Mouse (Mus musculus) kidney, adult 11 months (tissue): ENCODE data around the gene Gm37240.

Source experiments
- DNase-seq: peaks from one replicate; pipeline ENCODE4 v3.0.0; 2022

Gene Gm37240

DNA sequence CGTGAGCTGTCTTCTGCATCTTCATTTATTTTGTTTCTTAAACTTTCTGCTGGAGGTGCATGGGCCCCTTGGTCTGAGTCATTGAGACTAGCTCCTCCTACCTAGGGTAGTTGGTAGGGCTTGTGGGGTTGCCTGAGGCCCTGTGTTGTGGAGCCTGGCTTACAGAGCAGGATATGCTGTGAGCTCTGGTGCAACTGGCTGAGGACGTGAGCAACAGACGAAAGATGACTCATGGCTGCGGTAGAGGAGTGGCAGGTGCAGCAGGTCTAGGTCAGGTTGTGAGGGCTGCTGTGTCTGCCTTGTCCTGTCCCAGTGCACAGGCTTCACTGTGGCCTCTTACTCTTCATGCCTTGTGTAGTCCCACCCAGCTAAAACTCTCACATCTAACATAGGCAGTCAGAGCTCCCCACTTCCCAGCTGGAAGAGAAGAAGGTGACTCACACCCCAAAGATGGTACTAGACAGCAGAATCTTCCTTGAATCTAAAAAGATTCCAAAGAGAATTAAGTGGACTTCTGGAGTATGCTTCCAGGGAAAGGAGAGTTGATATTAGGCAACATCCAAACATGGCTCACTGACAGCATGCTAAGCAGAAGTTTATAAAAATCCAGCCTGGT is 257.3 kb downstream of the Gm37240 start:
- DNase-seq: no peak

- DNase-seq: no peak
Measured at GRCm38 (mm10) chr3:85619751-85620150, 267.6 kb downstream of the Gm37240 start.

- DNase-seq: no peak
Measured at GRCm38 (mm10) chr3:85619345-85619744, 268.0 kb downstream of the Gm37240 start.

DNA sequence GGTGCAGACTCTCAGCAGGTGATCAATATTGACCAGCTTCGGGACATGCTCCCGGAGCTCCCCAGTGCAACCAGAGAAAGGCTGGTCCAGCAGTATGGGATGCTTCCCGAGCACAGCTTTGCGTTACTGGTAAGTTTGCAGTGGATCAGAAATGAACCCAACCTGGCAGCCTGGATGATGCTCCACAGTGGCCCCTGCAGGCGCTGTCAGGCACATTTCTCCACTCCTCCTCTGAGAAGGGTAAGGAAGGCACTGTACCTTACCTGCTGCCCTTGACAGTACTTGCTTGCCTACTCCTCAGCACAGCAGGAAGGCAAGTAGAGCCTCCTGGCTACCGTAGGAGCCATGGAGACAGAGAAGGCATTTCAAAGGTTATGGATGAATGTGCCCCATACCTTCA is 268.4 kb downstream of the Gm37240 start:
- no peak for DNase-seq

DNA sequence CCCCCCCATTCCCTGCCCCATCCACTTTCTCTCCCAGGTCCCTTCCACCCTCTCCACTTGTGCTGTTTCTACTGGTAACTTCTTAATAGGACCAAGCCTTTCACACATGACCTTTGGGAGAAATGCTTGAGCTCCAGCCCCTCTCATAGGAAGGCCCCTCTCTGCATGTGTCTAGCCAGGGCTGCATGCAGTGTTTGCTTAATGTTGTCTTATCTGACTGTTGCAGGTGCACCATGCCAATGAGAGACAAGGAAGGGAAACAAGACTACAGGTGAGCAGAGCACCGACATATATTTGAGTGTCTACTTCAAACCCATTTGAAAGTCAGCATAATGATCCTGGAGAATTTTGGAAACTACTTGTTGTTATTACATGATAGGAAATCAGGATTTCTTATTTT is 270.9 kb downstream of the Gm37240 start:
- no peak for DNase-seq

- DNase-seq: no peak
Measured at GRCm38 (mm10) chr3:85607753-85608152, 279.6 kb downstream of the Gm37240 start.

- no peak for DNase-seq
Measured at GRCm38 (mm10) chr3:85606912-85607311, 280.4 kb downstream of the Gm37240 start.

DNA sequence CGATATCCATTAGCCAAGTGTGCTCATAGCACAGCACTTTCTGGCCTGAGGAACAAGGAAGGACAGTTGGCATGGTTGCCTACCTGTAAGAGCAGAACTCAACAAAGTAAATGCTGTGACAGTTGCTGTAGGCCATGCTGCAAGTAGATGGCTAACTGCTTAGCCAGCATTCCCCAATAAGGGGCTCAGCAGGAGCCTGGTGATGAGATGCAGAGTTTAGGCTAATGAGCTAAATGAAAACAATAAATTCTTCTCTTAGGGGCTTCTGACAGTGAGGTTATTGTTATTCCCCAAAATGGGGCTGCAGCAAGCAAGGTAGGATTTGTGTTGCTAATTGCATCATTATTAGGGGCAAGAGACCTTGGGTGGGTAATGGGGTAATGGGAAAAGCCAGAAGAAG is 283.5 kb downstream of the Gm37240 start:
- no peak for DNase-seq

GRCm38 (mm10) chr3:85601841-85602305 is 285.4 kb downstream of the Gm37240 start:
- no peak for DNase-seq

DNA sequence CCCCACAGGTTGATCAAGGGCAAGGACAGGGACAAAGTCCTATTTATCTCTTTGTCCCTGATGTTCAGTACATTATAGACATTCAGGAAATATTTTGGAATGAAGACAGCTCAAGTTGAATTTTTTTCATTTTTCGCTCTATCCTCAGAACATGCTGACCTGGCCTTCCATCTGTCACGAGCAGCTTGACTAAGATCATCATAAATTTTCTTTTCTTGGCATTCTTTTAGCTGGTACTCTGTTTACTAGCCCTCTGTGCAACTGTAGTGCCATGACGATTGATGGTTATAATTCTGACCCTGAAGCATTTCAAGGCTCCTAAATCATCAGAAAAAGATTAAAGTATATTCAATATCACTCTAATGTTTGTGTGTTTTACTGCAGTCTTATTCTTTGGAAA is 287.8 kb downstream of the Gm37240 start:
- no peak for DNase-seq

GRCm38 (mm10) chr3:85594452-85594851 is 292.9 kb downstream of the Gm37240 start:
- DNase-seq: no peak

- no peak for DNase-seq
Measured at GRCm38 (mm10) chr3:85592640-85593252, 294.6 kb downstream of the Gm37240 start.

GRCm38 (mm10) chr3:85592067-85592466 is 295.3 kb downstream of the Gm37240 start:
- DNase-seq: no peak

DNA sequence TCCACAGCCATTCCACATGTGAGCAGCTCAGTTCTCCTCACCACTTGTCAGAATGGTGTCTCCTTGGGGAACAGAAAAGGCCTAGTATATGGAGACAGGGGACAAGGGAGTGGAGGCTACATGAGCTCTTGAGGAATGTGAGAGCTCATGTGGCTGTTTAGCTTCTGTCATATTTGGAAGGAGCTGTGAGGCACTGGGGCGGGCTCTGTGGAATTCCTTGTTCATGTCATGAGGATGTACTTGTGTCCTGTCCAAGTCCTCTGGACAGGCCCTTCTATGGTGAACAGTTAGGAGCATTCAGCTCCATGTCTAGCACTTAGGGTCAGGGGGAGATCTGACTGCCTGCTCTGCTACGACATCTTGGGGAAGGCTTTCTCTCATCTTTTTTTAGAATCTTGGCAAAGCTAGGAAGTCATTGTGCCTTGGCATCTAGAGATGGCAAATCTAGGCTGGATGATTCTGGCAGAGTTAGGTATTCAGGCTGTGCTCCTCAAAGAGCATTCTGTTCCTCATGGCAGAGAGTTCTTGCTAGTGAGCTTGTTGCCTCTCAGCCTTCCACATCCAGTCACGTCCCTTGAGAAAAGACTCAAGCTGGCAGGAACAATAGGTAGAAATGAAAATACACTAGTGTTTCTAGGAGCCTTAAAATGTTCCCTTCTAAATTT is 297.1 kb downstream of the Gm37240 start:
- DNase-seq: no peak

DNA sequence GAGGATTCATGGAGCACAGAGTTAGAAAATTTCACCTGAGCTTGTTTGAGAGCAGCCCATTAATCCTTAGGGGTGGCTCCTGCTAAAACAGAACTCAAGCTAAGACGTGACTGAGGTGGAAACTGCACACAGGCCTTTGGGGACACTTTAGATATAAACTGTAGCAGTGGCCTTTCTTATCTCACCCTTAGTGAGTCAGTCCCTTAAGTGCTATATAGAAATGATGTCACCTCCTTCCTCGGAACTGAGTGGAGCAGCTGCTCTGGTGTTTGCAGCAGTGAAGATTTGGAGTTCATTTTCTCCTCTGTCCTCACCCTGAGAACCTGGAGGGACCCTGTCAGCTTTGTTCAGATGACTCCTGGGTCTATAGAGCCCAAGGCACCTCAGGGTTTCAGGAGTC is 298.6 kb downstream of the Gm37240 start:
- no peak for DNase-seq

DNA sequence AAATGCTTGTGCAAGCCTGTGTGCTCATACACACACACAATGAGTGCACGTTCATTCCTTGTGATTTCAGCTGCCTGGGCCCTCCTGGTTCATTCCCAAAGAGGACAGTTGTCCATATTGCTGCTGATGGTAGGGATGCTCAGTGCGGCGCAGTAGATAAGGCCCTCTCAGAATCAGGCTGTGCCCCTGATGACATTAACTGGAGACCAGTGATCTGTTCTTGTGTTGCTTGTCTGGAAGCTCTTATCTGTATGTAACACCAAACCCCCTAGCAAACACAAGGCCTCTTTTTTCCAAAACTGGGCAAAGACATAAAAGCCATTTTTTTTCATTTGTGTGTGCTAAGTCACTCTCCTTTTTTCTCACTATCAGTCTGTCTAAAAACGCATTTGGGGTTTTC is 302.4 kb downstream of the Gm37240 start:
- no peak for DNase-seq

- DNase-seq: no peak
Measured at GRCm38 (mm10) chr3:85583194-85583593, 304.1 kb downstream of the Gm37240 start.

DNA sequence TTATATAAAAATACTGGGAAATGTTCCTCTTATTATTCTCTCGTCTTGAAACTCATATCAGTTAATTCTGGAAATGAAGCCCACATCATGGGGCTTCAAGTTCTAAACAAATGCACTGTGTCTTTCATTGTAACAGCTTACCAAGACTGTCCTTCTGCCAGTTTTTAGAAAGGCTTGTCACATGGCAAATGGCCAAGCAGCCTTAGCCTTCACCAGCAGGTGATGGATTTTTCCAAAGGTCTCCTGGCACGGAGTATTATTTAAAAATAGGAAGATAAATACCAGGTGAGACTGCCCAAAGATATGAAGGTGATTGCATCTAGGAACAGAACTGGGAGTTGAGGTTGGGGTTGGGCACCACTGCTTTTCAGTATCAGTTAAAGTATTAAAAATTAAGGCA is 304.6 kb downstream of the Gm37240 start:
- DNase-seq: no peak

DNA sequence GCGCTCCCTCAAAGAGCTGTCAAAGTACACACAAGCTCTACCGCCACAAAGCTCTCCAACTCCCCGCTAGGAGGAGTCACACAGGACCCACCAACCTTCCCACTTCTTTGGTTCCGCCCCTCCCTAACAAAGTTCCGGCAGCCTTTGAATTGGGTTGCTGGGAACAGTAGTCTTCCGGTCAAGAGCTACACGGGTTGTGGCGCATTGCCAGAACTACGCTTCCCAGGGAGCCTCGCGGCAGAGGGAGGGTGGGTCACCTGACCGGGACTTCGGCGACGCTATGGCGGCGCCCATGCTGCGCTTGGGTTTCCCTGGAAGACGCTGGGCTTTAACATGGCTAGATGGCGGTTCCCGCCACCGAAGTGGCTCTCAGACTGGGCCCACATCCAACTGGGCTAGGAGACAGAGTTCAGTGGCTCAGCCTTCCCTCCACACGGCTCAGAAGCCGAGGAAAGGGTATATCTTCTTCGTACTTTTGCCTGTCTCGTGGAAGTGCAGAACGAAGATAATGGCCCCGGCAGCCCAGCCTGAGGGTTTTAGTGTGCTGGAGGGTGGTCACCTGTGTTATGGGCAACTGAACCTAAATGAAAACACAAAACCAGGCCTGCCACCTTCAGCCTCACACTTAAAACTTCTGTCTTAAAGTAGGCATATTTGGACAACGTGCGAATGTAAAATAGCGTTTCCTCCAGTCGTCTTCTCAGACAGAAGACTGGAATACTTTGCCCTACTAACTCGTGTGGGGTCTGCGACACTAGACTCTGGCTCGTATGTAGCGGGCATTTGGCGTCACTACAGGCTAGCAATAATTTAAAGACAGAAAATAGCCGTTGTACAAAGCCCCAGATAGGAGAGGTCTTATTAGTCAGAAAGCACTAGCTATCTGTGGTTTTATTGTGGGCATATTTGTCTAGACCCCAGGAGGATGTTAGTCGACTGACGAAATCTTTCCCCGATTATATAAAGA is 313.2 kb downstream of the Gm37240 start, which contains the start of gene Gatb:
Gene Gatb, plus strand, starts transcription at position 256 of the 967 bp plus-strand sequence.
- DNase-seq: peak; percentile 99

GRCm38 (mm10) chr3:85573216-85573863 is 314.0 kb downstream of the Gm37240 start:
- DNase-seq: no peak

DNA sequence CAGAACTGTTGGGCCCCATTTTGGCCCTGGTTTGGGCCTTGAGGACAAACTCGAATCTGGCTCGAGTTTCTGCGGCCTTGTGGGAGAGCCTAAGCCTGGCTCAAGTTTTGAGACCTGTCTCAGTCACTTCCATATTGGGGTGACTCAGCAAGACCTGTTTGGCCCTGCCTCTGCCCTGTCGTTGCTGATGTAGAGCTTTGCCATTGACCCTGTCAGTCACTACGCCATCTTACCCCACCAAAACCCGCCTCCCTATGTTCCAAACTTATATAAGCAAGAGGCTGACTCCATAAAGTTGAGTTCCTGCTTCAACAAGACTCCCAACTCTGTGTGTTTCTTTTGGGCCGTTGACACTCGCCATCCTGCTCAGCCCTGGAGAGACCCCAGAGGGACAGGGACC is 314.8 kb downstream of the Gm37240 start:
- peak; percentile 5 for DNase-seq

DNA sequence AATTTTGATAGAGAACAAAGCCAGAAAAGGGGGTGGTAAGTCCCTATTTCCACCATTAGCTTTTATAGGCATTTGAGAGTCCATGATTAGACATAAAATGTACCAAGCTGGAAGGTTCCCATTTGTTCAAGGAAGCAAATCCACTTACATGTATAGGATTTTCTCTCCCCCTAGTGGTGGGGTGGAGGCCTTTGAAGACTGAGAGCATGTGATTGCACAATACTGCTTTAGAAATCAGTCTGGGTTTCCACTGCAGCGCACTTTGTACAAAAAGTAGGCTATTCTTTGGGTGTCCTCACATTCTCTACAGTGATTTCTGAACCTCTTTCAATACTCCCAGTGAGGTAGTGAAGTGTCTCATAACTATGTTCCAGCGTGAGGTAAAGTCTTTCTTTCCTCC is 316.0 kb downstream of the Gm37240 start:
- DNase-seq: peak; percentile 54

DNA sequence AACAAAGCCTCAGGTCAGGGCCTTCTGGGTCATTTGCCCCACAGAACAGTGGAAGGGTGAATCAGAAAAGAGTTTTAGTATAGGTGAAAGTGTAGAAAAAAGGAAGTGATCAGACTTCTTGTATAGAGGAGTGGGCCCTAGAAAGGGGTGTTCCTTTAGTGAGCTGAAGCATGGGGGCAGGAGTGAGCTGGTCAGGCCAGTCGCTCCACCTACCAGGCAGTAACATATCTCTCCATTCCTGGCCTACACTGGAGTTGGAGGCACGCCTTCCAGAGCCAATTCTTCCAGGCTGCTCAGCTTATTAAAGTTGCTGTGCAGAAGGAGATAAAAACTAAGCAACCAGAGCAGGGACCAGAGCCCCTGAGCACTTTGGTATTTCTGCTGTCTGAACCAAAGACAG is 322.7 kb downstream of the Gm37240 start:
- no peak for DNase-seq
